In the genomic region with DNA sequence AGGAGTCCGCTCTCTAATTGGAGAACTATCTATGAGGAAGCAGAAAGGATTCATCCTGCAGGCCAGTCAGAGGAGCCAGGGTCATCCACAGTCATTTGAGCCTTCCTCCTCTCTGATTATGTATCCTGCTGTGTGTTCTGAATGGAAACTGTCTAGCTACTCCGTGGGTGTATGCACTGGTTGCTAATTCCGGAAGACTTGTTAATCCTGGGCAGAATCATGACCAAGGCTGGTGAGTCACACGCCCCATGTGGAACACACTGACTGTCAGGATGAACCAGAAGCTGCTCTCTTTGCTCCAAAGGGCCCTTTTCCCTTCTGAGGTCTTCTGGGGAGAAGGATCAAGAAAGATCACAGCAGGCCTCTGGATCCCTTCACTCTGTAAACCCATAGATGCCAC, we compare ENCODE assay signal across 16 mouse cellular contexts. TPM values are rescaled to one million over a fixed set of nuclear protein-coding genes. Genes with fewer than 3 reads are reported as not detected.
DNase-seq lines count a peak whose midpoint lies in the region; ATAC-seq lines count a peak whose summit lies in the region.
"Had no signal": no experiment of that assay in that cellular context is flagged by ENCODE, and none has a peak within 500 bp of the region (broad histone marks: within the 10 kb centered on the region; RNA-seq: fewer than 3 reads in every experiment).

No protein-coding gene starts in this region.

- no peaks in the 10 kb centered on the region for H3K36me3 ChIP-seq in hindbrain, embryonic 14.5 days (replicated peaks; ENCODE audit: control insufficient read depth, insufficient read depth)
- H3K36me3 ChIP-seq: heart, embryonic 15.5 days; hindbrain, embryonic 12.5 days; limb, embryonic 15.5 days had no signal

- H3K9me3 ChIP-seq in hindbrain, embryonic 14.5 days (ENCODE audit: control insufficient read depth, low read length) = no peaks in the 10 kb centered on the region
- H3K9me3 ChIP-seq: heart, embryonic 15.5 days; hindbrain, embryonic 12.5 days; limb, embryonic 15.5 days had no signal

- peaks cover 9% of the 10 kb centered on the region; the same call in 1 of the 2 replicates for H3K4me1 ChIP-seq in hindbrain, embryonic 14.5 days (replicated peaks; ENCODE audit: control insufficient read depth, insufficient read depth, low read length)

- H3K4me2 ChIP-seq in hindbrain, embryonic 14.5 days (replicated peaks) = no peak overlapping the region
- H3K4me2 ChIP-seq: heart, embryonic 15.5 days; hindbrain, embryonic 12.5 days; limb, embryonic 15.5 days; midbrain, embryonic 11.5 days had no signal

- WGBS in hindbrain, embryonic 14.5 days = 55% methylated on average over 4 of the region's 4 CpGs

- no peaks in the 10 kb centered on the region for H3K27me3 ChIP-seq in hindbrain, embryonic 14.5 days (ENCODE audit: control insufficient read depth, insufficient read depth, low read length)
- H3K27me3 ChIP-seq: heart, embryonic 15.5 days; hindbrain, embryonic 12.5 days; limb, embryonic 15.5 days had no signal

- no peak overlapping the region for H3K4me3 ChIP-seq in hindbrain, embryonic 14.5 days (replicated peaks; ENCODE audit: low read length)
- H3K4me3 ChIP-seq: heart, embryonic 15.5 days; hindbrain, embryonic 12.5 days; left cerebral cortex, adult 2 months; limb, embryonic 15.5 days had no signal

- DNase-seq in frontal cortex, adult 2 months (ENCODE audit: extremely low spot score in 1 of 2, low spot score in 1 of 2) = peak; percentile 34 to 46
- no peak for DNase-seq in frontal cortex, postnatal 25 days (ENCODE audit: low spot score in 2 of 2)
- peak; percentile 39 to 44 for DNase-seq in right cerebral cortex, adult 2 months (ENCODE audit: low spot score in 2 of 2)
- DNase-seq in right cerebral cortex, postnatal 4 days = no peak
- DNase-seq in R1 (ENCODE audit: low read depth, low spot score) = peak; percentile 94
- peak; percentile 70 for DNase-seq in telencephalon, adult 2 months (ENCODE audit: low read depth, low spot score)
- DNase-seq in hindbrain, embryonic 14.5 days (ENCODE audit: low spot score) = no peak
- DNase-seq: forebrain, postnatal 0 days; thymus, postnatal 36 days had no signal

- no peak for ATAC-seq in hindbrain, embryonic 14.5 days (ENCODE audit: low FRiP score)
- ATAC-seq: activated CD4-positive, CD25-positive, alpha-beta regulatory T cell, adult 4 months; forebrain, postnatal 0 days; intestine, postnatal 0 days had no signal

- no peak overlapping the region for H3K9ac ChIP-seq in hindbrain, embryonic 14.5 days
- H3K9ac ChIP-seq: forebrain, postnatal 0 days; heart, embryonic 15.5 days; hindbrain, embryonic 12.5 days; limb, embryonic 15.5 days had no signal

- H3K27ac ChIP-seq in hindbrain, embryonic 14.5 days = no peak overlapping the region
- H3K27ac ChIP-seq: heart, embryonic 15.5 days; hindbrain, embryonic 12.5 days; left cerebral cortex, adult 2 months; limb, embryonic 15.5 days had no signal

RNA-seq across cellular contexts. Expression of a gene that starts 35.5 kb away (rescaled TPM):
- polyA plus RNA-seq in frontal cortex, adult 2 months (2012; rRNA removed) = 90.5 and 94.4 TPM in 2 replicates
- polyA plus RNA-seq in hindbrain, embryonic 14.5 days (2014; fragmentation: Nextera tagmentation; extraction: Ambion mirVana) = 12.6 and 14.4 TPM in 2 replicates

Comparison
In these comparisons a context has a peak if more than half of its experiments do, and no peak if none do; other contexts are left out.
1. DNase-seq: peak in frontal cortex, adult 2 months (2 of 2), right cerebral cortex, adult 2 months (2 of 2), R1 (single experiment) and telencephalon, adult 2 months (single experiment); none in frontal cortex, postnatal 25 days (0 of 2), right cerebral cortex, postnatal 4 days (single experiment) and hindbrain, embryonic 14.5 days (single experiment).